Mouse (Mus musculus) heart, postnatal 25 days (tissue): Measurements from ENCODE around the gene Ppfibp1. TPM values are rescaled to one million over a fixed set of nuclear protein-coding genes. Genes with fewer than 3 reads are reported as not detected.

Source experiments
- DNase-seq: peaks from one replicate; pipeline ENCODE4 v3.0.0; 2022; ENCODE audit warnings: low spot score
- intact Hi-C: fragments of 180-260 bp; cut with DNase I; formaldehyde crosslinking; loops from one replicate; pipeline ENCODE4 v1.15.1; 2025
- total RNA-seq, 2 experiments: library from RNA; stranded (reverse); gene quantifications; 2 replicates each; pipeline ENCODE4 v1.2.3; 2021

Ppfibp1 gene
- total RNA-seq, 2 experiments from 2014 or later, result 82.4 to 107 TPM

- intact Hi-C loops, result no loop called here
- DNase-seq, result no peak
These were observed 90.4 kb downstream of the Ppfibp1 start for GRCm38 (mm10) chr6:146978691-146979114.

DNA sequence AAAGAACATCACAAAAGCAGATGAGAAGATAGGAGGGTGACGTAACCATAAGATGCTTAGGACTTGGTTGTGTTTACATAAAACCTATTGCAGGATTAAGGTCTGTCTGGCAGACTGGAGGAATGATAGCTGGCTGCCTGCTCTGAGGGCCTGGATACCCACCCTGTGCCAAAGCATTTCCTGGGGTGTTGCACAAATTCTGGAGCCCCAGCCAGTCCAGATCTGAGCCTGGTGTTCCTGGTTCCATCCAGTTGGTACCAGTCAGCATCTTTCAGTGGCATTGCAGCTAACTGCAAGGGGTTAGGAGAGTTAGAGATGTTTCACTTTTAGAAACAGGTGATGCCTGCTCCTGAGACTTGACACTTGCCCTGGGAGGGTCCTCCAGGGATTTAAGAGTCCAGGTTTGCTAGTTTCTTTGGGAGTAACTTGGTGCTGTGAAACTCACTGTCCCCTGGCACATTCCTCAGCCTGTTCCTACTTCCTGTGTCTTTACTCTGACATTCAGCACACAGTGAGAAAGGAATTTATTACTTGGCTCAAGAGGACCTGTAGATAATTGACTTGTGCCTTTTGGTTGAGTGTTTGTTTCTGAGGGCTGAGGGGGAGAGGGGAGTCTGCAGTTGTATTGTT, 90.9 kb downstream of the Ppfibp1 start:
- intact Hi-C loops, result no loop called here

GRCm38 (mm10) chr6:146979953-146980352, 91.7 kb downstream of the Ppfibp1 start:
- intact Hi-C loops, result no loop called here
- DNase-seq, result no peak

More for the DNA sequence above, 90.9 kb downstream of the Ppfibp1 start:
- no peak for DNase-seq

DNA sequence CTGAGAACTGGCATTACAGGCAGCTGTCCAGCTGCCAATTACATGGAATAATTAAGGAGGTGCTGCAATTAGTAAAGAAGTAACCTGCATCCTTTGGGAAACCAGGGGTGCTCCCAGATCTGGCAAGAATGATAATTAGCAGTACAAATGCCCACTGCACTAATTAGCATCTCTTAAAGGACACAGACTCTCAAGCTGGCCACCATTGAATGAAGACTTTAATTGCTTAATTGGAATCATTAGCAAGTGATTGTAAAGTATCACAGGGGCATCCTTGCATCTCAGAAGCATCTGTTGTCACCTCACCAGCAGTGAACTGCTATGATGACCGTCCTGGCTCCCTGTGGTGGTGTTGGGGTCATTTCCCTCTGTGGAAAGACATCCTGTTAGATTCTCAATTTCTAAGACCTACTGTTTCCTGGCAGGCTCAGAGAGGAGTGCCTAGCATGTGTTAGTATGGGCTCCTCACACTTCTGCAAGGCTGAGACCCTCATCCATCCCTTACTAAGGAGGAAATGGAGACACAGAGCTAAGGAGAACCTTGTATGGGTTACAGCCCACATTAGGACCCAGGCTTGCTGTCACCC, 93.1 kb downstream of the Ppfibp1 start:
- intact Hi-C loops, result no loop called here
- DNase-seq, result no peak

- DNase-seq, result no peak
- intact Hi-C loops, result no loop called here
These were observed 96.3 kb downstream of the Ppfibp1 start for GRCm38 (mm10) chr6:146984569-146984968.

GRCm38 (mm10) chr6:146994236-146994635, 105.9 kb downstream of the Ppfibp1 start:
- DNase-seq, result no peak
- intact Hi-C loops, result loop anchor here (1.0 to 2.0 kb wide), 2 partner anchors 161 to 169 kb away; no protein-coding TSS in a partner anchor

DNA sequence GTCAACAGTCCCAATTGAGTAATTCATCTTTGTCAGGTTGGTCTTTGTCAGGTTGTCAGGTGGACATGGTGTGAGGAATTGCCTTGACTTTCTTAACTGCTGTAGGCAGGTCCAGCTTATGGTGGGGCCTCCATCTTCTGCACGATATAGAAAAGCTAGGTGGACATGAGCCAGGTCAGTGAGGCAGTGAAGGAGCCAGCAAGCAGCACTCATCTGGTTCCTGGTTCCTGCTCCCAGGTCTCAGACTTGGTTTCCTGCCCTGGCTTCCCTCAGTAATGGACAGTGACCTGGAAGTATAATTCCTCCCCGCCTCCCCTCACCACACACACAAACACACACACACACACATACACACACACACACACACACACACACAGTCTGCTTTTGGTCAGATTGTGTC, 107.1 kb downstream of the Ppfibp1 start:
- no peak for DNase-seq
- intact Hi-C loops, result loop anchor here (2.0 kb wide), 1 partner anchor 171 kb away; no protein-coding TSS in a partner anchor

GRCm38 (mm10) chr6:146995878-146996277, 107.6 kb downstream of the Ppfibp1 start:
- no peak for DNase-seq
- intact Hi-C loops, result loop anchor here (2.0 kb wide), 1 partner anchor 171 kb away; no protein-coding TSS in a partner anchor

DNA sequence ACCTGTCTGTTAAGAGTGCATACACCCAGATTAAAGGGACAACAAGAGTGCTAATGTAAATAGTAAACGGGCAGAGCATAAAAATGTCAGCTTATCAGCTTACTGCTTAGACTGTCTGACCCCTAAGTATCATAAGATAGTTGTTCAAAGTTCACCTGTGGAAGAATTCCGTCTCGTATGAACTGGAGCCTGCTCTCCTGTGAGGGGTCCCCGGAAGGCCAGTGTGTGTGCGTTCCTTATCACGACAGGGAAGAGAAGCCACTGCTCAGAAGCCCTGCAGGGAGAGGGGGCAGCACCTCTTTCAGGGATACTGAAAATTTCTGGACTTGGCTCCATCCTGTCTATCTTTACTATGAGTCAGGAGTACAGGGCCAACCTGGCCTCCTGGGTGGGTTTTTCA, 108.7 kb downstream of the Ppfibp1 start:
- intact Hi-C loops, result no loop called here
- no peak for DNase-seq

DNA sequence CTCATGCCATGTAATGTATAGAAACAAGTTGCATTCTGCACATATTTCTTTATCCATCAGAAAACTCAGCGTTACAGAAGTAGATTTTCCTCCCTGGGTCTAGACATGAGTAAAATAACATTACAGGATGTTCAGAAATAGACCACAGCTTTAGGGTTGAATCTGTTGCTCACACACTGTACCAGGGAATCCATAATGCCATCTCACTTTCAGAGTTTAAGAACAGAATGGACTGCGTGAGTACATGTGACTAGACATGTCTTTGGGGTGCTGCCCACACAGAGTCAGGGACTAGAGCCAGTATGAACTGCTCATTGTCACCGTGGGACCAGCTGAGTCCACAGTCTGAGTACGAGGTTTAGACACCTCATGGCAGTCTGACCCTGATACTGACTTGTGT, 110.4 kb downstream of the Ppfibp1 start:
- intact Hi-C loops, result no loop called here
- no peak for DNase-seq

DNA sequence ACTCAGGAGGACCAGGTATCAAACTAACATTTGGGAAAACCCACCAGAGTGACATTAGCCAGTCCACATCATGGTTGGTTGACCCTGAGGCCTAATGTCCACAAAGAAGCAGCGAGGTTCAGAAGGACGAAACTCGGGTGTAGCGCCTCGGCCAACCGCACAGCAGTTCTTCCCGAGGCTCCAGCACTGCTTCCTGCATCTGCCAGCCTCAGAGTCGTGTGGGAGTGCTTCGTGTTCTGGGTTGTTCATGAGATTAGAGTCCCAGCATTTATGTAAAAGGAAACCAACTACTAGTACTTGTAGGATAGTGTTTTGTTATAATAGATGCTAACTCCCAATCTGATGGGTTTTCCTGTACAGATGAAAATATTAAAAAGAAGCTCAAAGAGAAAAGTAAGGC, 111.0 kb downstream of the Ppfibp1 start:
- DNase-seq, result no peak
- intact Hi-C loops, result no loop called here

DNA sequence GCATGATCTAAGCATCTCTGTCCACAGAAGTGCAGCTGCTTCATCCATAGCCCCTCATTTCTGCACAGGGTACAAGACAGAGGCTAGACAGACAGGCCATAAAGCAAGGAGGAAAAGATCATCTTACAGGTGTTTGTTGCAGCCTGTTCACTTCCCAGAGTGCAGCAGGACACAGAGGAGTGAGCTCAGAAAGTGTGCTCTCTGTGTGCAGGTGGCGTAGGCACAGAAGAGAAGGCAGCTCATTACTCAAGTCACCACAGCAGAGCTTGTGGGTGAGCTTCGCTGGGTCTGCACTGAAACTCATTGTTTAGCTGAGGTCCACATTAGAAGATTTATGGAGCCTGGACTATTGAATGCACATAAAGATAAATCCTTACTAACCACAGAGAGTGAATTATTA, 111.5 kb downstream of the Ppfibp1 start:
- intact Hi-C loops, result no loop called here

GRCm38 (mm10) chr6:147008148-147008547, 119.9 kb downstream of the Ppfibp1 start:
- intact Hi-C loops, result loop anchor here (5.0 kb wide), 1 partner anchor 804 kb away; no protein-coding TSS in a partner anchor
- no peak for DNase-seq

More for the DNA sequence above, 111.5 kb downstream of the Ppfibp1 start:
- DNase-seq, result no peak

GRCm38 (mm10) chr6:147010358-147010757, 122.1 kb downstream of the Ppfibp1 start:
- no peak for DNase-seq
- intact Hi-C loops, result loop anchor here (2.0 to 5.0 kb wide), 3 partner anchors 107 to 942 kb away; no protein-coding TSS in a partner anchor

DNA sequence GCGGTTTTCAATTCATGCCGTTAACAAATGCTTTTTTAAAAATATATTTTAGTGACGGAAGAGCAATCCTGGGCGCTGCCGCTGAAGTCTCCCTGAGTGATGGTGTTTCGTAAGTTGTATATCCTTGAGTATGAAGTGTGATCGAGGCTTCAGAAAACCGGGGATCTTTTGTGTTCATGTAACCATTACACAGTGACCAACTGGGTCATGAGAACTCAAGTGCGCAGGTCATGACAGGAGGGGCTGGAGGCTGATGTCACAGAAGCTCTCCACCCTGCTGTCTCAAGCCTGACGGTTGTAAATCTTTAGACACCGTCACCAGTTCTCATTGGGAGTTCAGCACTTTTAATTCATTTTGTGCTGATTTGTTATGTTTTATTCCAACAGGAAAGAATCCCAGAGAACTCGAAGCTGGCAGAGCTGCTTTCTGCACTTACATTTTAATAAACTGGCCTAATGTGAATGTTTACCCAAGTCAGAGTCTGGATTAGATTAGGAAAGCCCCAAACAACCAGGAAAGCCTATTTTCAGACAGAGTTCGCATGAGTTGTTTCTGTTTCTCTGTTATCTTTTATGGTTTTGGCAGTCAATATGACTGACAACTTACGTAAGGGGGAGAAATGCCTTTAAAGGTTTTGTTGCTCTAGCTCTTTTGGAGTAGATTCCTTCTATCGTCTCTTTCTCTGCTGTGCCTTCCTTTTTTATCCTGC, 122.7 kb downstream of the Ppfibp1 start:
- intact Hi-C loops, result loop anchor here (2.0 to 5.0 kb wide), 3 partner anchors 106 to 941 kb away; no protein-coding TSS in a partner anchor
- no peak for DNase-seq

GRCm38 (mm10) chr6:147011555-147011954, 123.3 kb downstream of the Ppfibp1 start:
- no peak for DNase-seq
- intact Hi-C loops, result loop anchor here (2.0 to 5.0 kb wide), 3 partner anchors 106 to 941 kb away; no protein-coding TSS in a partner anchor

DNA sequence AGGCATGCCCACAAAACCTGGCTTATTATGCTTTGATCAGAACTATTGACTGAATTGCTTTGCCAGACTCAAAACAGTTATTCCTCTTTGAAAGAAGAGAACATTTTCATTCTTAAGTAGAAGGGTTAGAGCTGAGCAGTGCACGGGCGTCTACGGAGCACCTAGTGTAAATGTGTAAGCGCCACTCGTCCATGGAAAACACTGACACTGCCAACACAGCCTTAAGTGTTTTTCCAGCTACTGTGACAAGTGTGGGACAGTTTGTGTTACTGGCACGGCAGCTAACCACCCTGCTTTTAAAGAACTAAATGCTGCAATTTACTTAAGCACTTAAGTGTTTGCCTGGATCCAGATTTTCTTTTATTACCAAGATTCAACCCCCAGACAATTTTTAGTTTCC, 123.7 kb downstream of the Ppfibp1 start:
- DNase-seq, result no peak
- intact Hi-C loops, result loop anchor here (2.0 to 5.0 kb wide), 3 partner anchors 105 to 940 kb away; no protein-coding TSS in a partner anchor

DNA sequence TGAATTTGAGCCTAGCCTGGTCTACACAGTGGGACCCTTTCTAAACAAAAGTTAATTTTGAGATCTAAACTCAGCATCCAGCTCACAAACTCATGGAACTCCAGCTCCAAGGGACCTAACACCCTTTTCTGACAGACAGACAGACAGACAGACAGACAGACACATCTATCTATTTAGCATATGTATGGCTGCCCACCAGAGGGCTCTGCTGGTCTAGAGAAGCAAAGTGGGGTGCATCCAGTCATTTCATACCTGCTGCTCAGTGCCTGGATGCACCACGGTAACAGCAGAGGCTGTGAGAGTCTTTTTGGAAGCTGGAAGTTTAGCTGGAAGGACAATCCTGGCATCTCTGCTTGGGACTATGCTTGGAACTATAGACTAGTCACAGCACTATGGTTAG, 125.3 kb downstream of the Ppfibp1 start:
- no peak for DNase-seq
- intact Hi-C loops, result loop anchor here (5.0 kb wide), 2 partner anchors 104 to 939 kb away; no protein-coding TSS in a partner anchor

DNA sequence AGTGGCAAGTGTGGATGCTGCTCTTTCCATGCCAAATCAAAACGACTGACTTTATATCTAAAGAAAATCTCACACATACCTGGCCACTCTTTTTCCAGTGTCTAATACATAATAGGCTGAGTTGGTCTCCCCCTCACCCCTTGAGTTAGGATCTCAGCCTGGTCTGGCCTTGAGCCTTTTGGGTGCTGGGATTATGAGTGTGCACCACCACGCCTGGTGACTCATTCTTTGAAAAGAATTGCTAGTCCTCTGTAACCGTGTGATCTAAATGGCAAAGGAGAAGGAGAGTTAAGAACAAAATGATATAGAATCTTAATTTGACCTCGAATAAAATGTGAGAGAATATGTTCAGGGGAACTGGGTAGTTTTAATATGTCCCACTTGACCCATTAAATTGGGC, 129.6 kb downstream of the Ppfibp1 start:
- no peak for DNase-seq
- intact Hi-C loops, result loop anchor here (5.0 kb wide), 1 partner anchor 84 kb away; no protein-coding TSS in a partner anchor

DNA sequence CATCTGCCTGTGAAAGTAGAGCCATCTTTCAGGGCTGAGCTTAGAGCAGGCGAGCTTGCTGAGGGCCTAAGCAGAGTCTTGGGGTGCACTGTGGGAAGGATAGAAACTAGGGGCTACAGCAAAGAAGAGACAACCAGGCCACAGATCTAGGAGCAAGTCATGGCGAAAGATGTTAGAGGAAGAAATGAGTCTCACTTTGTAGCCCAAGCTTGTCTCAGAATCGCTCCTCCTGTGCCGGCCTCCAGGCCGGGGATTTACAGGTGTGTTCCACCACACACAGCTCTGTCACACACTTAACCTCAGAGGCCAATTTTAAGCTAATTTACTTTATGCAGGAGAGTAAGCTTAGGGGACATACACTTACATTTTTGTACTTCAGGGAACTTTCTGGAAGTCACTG, 130.1 kb downstream of the Ppfibp1 start:
- intact Hi-C loops, result loop anchor here (5.0 kb wide), 1 partner anchor 84 kb away; no protein-coding TSS in a partner anchor
- no peak for DNase-seq
